Mouse (Mus musculus): ENCODE measurements around the gene Bnipl.
A peak's percentile ranks its signal among the peaks of the same experiment; 100 is the strongest.

Gene Bnipl

GRCm38 (mm10) chr3:95280747-95281146 is 29.8 kb upstream of the Bnipl start:
- DNase-seq (ENCODE audit: low read depth, low spot score), result peak; percentile 54

DNA sequence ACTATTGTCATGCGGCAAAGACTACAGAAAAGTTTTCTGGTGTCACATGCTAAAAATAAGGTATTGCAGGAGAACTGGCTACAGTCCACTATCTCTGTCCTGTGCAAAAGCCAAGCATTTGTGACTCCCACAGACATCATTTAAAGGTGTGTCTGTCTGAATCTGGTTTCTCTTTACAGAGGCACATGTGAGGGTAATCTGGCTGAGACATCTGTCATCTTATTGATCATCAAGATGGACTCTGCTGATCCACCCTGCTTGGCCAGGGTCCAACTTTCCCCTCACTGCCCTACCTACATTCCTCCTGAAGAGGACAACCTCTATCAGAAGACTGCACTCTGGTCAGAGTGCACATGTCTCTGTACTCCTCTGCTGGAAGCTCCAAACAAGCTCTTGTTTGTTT is 26.2 kb upstream of the Bnipl start:
- DNase-seq (ENCODE audit: low read depth, low spot score), result no peak

GRCm38 (mm10) chr3:95276428-95276934 is 25.5 kb upstream of the Bnipl start:
- no peak for DNase-seq (ENCODE audit: low read depth, low spot score)

DNA sequence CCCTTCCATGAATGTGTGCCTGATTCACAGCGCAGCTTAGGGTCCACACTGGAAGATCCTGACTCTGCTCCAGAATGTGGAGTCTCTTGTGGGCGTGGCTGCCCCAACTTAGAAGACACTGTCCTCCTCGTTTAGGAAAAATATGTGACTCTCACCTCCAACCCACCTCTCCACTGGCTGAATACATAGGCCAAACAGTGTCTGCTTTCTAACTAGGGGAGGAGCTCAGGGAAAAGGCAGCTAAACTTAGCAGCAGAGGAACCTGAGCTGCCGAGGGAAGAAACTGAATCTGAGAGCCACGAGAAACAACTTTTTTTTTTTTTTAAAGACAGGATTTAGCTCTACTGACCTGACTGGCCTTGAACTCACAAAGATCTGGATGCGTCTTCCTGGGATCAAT is 24.2 kb upstream of the Bnipl start:
- DNase-seq (ENCODE audit: low read depth, low spot score), result no peak

DNA sequence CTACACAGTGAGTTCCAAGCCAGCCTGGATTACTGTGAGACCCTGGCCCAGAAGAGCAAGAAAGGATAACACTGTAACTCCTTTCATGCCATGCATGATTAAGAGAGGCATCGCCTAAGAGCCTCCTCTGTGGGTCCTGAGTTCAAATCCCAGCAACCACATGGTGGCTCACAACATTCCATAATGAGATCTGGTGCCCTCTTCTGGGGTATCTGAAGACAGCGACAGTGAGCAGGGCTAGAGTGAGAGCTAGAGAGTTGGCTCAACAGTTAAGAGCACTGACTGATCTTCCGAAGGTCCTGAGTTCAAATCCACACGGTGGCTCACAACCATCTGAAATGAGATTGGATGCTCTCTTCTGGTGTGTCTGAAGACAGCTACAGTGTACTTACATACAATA is 23.5 kb upstream of the Bnipl start:
- no peak for DNase-seq (ENCODE audit: low read depth, low spot score)

- no peak for DNase-seq (ENCODE audit: low read depth, low spot score)
Observed at GRCm38 (mm10) chr3:95273471-95273870, 22.5 kb upstream of the Bnipl start.

GRCm38 (mm10) chr3:95270766-95271364 is 19.9 kb upstream of the Bnipl start:
- DNase-seq (ENCODE audit: low read depth, low spot score), result no peak

DNA sequence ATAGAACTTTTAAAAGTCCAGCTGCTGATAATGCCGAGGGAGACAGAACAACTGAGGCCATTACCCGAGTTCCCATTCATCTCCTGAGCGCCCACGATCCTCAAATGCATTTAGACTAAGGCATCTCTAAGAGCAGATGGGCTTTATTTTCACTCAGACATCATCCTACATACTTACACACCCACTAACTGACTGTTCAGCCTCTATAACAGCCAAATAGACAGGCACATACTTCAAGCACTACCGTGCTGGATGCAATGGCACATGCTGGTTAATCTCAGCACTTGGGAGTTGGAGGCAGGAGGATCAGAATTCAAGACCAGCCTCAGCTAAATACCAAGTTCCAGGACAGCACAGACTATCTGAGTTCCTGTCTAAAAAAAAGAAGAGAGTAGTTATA is 18.8 kb upstream of the Bnipl start:
- no peak for DNase-seq (ENCODE audit: low read depth, low spot score)

GRCm38 (mm10) chr3:95267855-95268254 is 16.9 kb upstream of the Bnipl start:
- no peak for DNase-seq (ENCODE audit: low read depth, low spot score)

GRCm38 (mm10) chr3:95266052-95266451 is 15.1 kb upstream of the Bnipl start:
- no peak for DNase-seq (ENCODE audit: low read depth, low spot score)

GRCm38 (mm10) chr3:95264724-95265123 is 13.7 kb upstream of the Bnipl start:
- no peak for DNase-seq (ENCODE audit: low read depth, low spot score)

DNA sequence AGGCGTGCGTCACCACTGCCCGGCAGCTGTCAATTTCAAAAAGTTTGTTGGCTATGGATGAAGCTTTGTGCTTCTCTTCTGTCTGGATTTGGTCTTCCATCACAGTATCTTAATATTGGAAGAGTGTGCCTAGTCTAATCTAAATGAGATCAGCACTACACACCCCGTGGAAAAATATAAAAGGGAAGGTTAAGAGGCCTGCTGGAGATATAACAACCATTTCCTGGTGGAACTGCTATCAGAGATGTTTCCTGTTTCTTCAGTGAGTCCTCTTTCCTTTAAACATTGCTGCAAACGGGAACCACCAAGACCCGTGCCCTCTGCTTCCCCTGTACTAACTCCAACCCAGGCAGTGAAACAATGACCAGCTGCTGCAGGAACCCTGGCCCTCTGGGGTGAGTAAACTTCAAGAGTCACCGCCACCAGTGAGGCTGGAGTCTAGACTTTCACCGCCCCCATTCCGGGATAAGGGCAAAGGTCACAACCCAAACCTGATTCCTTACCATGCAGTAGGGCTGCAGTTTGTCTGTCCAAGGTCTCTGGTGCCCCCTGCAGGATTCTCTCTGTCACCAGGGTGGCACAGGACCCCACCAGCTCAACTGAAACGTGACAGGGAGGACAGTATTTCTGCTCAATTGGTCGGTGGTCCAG is 12.2 kb upstream of the Bnipl start:
- peak; percentile 76 for DNase-seq (ENCODE audit: low read depth, low spot score)

- no peak for DNase-seq (ENCODE audit: low read depth, low spot score)
Observed at GRCm38 (mm10) chr3:95261975-95262374, 11.0 kb upstream of the Bnipl start.

GRCm38 (mm10) chr3:95256931-95257330 is 5.9 kb upstream of the Bnipl start:
- no peak for DNase-seq (ENCODE audit: low read depth, low spot score)

DNA sequence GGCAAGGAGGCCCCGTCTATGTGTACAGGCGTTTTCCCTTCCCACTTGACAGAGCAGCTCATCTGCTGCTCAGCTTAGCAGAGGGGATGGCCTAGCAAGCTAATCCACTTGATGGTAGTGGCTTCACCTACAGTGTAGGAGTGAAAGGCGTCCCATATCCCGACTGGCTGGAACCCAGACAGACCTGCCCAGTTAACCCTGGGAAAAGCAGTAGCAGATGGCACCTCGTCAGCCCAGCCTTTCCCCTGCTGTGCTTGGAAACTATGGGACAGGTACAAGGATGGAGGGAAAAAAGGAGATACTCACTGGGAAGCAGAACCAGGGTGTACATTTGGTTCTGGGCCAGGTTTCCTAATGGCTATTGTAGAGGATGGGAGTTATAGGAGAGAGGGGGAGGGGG is 632 bp downstream of the Bnipl start:
- no peak for DNase-seq (ENCODE audit: low read depth, low spot score)

- no peak for DNase-seq (ENCODE audit: low read depth, low spot score)
Observed at GRCm38 (mm10) chr3:95247660-95248336, 3.2 kb downstream of the Bnipl start.

DNA sequence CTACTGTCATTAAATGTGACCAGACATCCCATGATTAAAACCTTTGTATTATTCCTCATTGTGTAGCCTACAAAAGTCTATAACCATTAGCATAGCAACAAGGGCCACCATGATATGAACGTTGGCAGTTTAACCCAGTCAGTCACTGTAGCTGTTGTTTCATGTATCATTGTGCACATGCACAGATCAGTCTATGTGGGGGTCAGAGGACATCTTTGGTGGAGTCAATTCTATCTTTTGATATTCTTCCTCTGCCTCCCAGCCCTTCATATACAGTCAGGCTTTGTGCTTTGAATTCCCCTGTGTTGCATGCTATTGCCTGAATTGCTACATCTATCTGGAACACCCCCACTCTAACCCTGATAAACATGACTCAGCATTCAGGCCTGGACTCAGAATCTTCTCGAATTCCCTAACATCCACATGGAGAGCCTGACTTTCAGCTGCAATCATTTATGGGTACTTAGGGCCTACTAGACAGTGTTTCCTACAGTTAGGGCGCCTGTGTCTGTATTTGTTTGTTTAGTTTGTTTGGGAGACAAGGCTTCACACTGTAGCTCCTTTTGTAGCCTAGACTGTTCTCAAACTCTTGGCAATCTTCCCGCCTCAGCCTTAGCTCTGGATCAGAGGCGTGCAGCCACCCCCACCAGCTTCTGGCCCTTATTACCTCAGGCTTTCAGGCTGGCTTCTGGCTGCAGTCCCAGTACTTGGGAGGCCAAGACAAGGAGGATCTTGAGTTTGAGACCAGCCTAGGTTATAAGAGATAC is 4.3 kb downstream of the Bnipl start:
- no peak for DNase-seq (ENCODE audit: low read depth, low spot score)

- no peak for DNase-seq (ENCODE audit: low read depth, low spot score)
Observed at GRCm38 (mm10) chr3:95243086-95243485, 7.9 kb downstream of the Bnipl start.

DNA sequence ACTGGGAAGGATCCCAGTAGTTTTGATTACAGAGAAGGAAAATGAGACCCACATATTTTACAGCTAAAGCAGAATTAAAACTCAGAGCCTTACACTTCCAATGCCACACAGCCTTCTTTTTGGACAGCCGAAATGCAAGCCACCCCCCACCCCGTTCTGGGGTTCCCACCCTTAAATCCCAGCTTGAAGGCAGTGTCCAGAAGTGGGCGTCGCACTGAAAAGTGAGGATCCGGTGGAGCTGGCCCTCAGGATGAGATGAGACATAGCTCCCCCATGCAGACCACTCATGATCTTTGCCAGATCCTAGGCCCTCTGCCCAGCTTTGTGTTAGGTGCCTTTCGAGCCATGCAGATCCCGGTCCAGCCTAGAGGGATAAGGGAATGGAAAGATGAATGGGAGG is 9.5 kb downstream of the Bnipl start, which contains the start of gene Gm128:
Gene Gm128, minus strand, starts transcription at position 101 of the 400 bp plus-strand sequence.
- DNase-seq (ENCODE audit: low read depth, low spot score), result no peak

- DNase-seq (ENCODE audit: low read depth, low spot score), result no peak
Observed at GRCm38 (mm10) chr3:95240900-95241299, 10.1 kb downstream of the Bnipl start.

DNA sequence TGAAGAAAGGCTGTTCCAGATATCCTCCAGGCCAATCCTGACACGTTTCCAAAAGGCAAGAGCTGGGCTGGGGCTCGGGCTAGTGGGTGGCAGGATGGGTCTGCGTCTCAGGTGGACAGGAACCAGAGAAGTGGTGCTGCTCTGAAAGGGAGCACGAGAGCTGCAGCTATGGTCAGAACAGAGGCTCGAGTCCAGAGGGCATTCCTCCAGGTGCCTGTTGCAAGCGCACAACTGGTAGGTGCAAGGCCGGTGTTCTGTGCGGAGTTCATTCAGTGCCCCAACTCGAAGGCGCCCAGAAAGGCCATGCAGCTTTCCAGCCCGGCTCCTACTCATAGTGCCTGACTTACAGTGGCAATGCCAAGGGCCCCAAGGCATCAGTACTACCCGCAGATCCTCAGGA is 11.0 kb downstream of the Bnipl start:
- DNase-seq (ENCODE audit: low read depth, low spot score), result no peak

DNA sequence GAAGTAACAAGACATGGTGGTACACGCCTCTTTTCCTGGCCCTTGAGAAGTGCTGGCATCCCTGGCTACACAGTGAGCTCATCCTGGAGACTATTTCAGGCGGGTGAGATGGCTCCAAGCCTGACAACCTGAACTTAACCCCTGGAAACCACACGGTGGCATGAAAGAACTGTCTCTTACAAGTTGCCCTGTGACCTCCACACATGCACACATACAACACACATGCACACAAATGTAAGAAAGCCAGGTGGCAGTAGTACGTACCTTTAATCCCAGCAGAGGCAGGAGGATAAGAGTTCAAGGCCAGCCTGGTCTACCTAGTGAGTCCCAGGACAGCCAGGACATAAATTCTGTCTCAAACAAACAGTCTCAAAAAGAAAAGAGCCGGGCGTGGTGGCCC is 12.0 kb downstream of the Bnipl start:
- DNase-seq (ENCODE audit: low read depth, low spot score), result peak; percentile 33
